Mouse (Mus musculus) bone marrow macrophage, adult 2 months (primary cell): ENCODE data around the gene Vmn2r6.
"Not testable (repeated sequence)": the region's sequence is repeated elsewhere in the genome, so short reads cannot be mapped to it uniquely, and the experiment has no call there.

Experiments used
- CTCF ChIP-seq: IDR thresholded peaks from 2 replicates; pipeline ENCODE4 v1.5.1; 2012; ENCODE audit warnings: low read depth, mild to moderate bottlenecking, low read length, moderate library complexity
- POLR2A ChIP-seq: IDR thresholded peaks from 2 replicates; pipeline ENCODE4 v1.6.1; 2012; ENCODE audit warnings: mild to moderate bottlenecking, low read depth, low read length, borderline replicate concordance

- not testable (repeated sequence) for TF ChIP-seq POLR2A, CTCF
These were observed 42.0 kb downstream of the Vmn2r6 start for GRCm38 (mm10) chr3:64523585-64523984.
